Mouse (Mus musculus): ENCODE results near the gene Dlg4. TPM values are rescaled to one million over a fixed set of nuclear protein-coding genes. Genes with fewer than 3 reads are reported as not detected.

Gene Dlg4
- total and polyA plus RNA-seq, 3 experiments, result 6.5 to 24.7 TPM; not detected in 1

- Histone ChIP-seq H3K27ac (ENCODE audit: control insufficient read depth, low read depth, low read length) (no peak overlapping the region), H3K36me3 (ENCODE audit: control insufficient read depth in 1 of 2, insufficient read depth in 2 of 2, low read length in 2 of 2) (peaks cover 4 to 25% of the 10 kb centered on the region in 2 experiments), H3K27me3 (ENCODE audit: control insufficient read depth in 1 of 2, insufficient read depth in 2 of 2, low read length in 2 of 2) (no peaks in the 10 kb centered on the region), H3K9ac (ENCODE audit: control insufficient read depth, low read depth, low read length, poor library complexity, severe bottlenecking) (no peak overlapping the region), H3K9me3 (replicated peaks; ENCODE audit: insufficient read depth, low read length) (no peaks in the 10 kb centered on the region), H3K4me3 (ENCODE audit: control insufficient read depth in 1 of 2, insufficient read depth in 1 of 2, low read depth in 2 of 2, low read length in 2 of 2) (no peak overlapping the region), H3K79me2 (ENCODE audit: control insufficient read depth, insufficient read depth, low read length, poor library complexity) (no peaks in the 10 kb centered on the region), H3K4me1 (ENCODE audit: control insufficient read depth in 1 of 2, insufficient read depth in 2 of 2, low read length in 2 of 2) (peaks cover 0 to 4% of the 10 kb centered on the region in 2 experiments; a peak in 2 of 4 replicates)
- no peak for DNase-seq (ENCODE audit: low read depth, low spot score)
- TF ChIP-seq POLR2AphosphoS5 (IDR thresholded peaks at IDR 0.05; ENCODE audit: borderline replicate concordance, low read depth, low read length), result no peak
- TF ChIP-seq E2F4 (IDR thresholded peaks at IDR 0.05; ENCODE audit: borderline replicate concordance, low read depth, low read length), result no peak
- TF ChIP-seq ZKSCAN1 (IDR thresholded peaks at IDR 0.05; ENCODE audit: low read depth, low read length), result no peak
- no peak for TF ChIP-seq ZNF384 (IDR thresholded peaks at IDR 0.05; ENCODE audit: low read depth, low read length)
- no peak for TF ChIP-seq GABPA (IDR thresholded peaks at IDR 0.05; ENCODE audit: low read depth, low read length)
- TF ChIP-seq BHLHE40 (IDR thresholded peaks at IDR 0.05; ENCODE audit: borderline replicate concordance, low read depth, low read length), result no peak
- no peak for TF ChIP-seq USF1 (IDR thresholded peaks at IDR 0.05; ENCODE audit: low read depth, low read length)
These were observed 46.5 kb upstream of the Dlg4 start for GRCm38 (mm10) chr11:69970222-69970621.

- no peak for DNase-seq (ENCODE audit: low read depth, low spot score)
- no peaks in the 10 kb centered on the region for H3K79me2 ChIP-seq (ENCODE audit: control insufficient read depth, insufficient read depth, low read length, poor library complexity)
- H3K9me3 ChIP-seq (replicated peaks; ENCODE audit: insufficient read depth, low read length), result no peaks in the 10 kb centered on the region
- TF ChIP-seq HCFC1 (IDR thresholded peaks at IDR 0.05; ENCODE audit: low read depth, low read length) (no peak), BHLHE40 (IDR thresholded peaks at IDR 0.05; ENCODE audit: borderline replicate concordance, low read depth, low read length) (no peak), MYB (IDR thresholded peaks at IDR 0.05; ENCODE audit: low read depth, low read length) (no peak), ETS1 (IDR thresholded peaks at IDR 0.05; ENCODE audit: low read depth, low read length) (no peak), TAL1 (IDR thresholded peaks at IDR 0.05; ENCODE audit: low read length) (no peak), CTCF (IDR thresholded peaks at IDR 0.05 in 2 of 3, conservative IDR thresholded peaks at IDR 0.05 in 1 of 3; ENCODE audit: control insufficient read depth in 1 of 3, insufficient read depth in 1 of 3, low read depth in 2 of 3, low read length in 3 of 3, poor library complexity in 1 of 3, severe bottlenecking in 1 of 3) (no peak), ZNF384 (IDR thresholded peaks at IDR 0.05; ENCODE audit: low read depth, low read length) (no peak), POLR2AphosphoS5 (IDR thresholded peaks at IDR 0.05; ENCODE audit: borderline replicate concordance, low read depth, low read length) (no peak), POLR2A (IDR thresholded peaks at IDR 0.05; ENCODE audit: control insufficient read depth in 1 of 2, insufficient read depth in 1 of 2, low read depth in 1 of 2, low read length in 2 of 2, poor library complexity in 1 of 2) (no peak), MEF2A (IDR thresholded peaks at IDR 0.05; ENCODE audit: extremely low read depth, insufficient replicate concordance, low read depth, low read length, poor library complexity, severe bottlenecking) (no peak)
- no peak overlapping the region for H3K9ac ChIP-seq (ENCODE audit: control insufficient read depth, low read depth, low read length, poor library complexity, severe bottlenecking)
- peaks cover 4 to 28% of the 10 kb centered on the region in 2 experiments for H3K36me3 ChIP-seq (ENCODE audit: control insufficient read depth in 1 of 2, insufficient read depth in 2 of 2, low read length in 2 of 2)
- no peaks in the 10 kb centered on the region for H3K27me3 ChIP-seq (ENCODE audit: control insufficient read depth in 1 of 2, insufficient read depth in 2 of 2, low read length in 2 of 2)
- H3K4me1 ChIP-seq (ENCODE audit: control insufficient read depth in 1 of 2, insufficient read depth in 2 of 2, low read length in 2 of 2), result peaks cover 0 to 4% of the 10 kb centered on the region in 2 experiments; a peak in 2 of 4 replicates
- H3K4me3 ChIP-seq (ENCODE audit: control insufficient read depth in 1 of 2, insufficient read depth in 1 of 2, low read depth in 2 of 2, low read length in 2 of 2), result no peak overlapping the region
- no peak overlapping the region for H3K27ac ChIP-seq (ENCODE audit: control insufficient read depth, low read depth, low read length)
These were observed 46.0 kb upstream of the Dlg4 start for GRCm38 (mm10) chr11:69970775-69971174.

Data from MEL (cell line).